Mouse (Mus musculus): ENCODE results near the gene Mrpl38. TPM values are rescaled to one million over a fixed set of nuclear protein-coding genes. Genes with fewer than 3 reads are reported as not detected.

Mrpl38 gene
- polyA plus RNA-seq (2014; fragmentation: Nextera tagmentation; extraction: Ambion mirVana): 101 and 102 TPM in 2 replicates

DNA sequence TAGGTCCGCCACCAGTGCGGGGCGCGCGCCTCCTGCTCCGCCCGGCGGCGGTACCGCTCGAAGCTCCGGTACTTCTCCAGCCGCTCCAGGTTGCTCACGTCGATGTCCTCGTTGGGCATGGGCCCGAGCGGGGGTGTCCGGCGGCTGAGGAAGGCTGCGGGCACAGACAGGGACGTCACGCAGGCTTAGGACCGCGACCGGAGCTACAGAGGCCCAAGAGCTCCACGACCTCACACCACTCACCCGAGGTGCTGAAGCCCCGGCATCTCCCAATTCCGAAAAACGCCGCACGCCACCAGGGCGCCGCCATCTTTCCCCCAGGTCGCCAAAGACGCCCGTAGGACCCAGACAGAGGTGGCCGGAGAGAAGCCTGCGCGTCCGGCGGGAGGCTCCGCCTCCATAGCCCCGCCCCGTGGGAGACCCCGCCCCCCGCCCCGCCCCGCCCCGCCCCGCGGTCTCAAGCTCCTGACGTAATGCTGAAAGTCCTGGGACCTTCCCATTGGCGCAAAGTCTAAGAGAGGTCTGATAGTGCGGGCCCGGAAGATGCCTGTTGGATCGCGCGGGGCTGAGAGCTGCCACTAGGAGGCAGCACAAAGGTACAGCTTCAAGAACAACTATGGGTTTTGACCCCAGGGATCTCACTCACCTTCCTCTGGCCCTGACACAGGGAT is at the start of gene Mrpl38:
TSS of gene Mrpl38 (minus strand) at position 401 of the 671 bp plus-strand sequence.
- peak within 1 kb of the TSS; percentile 61 for H3K4me2 ChIP-seq (ENCODE audit: low read depth, low read length)
- peak within 1 kb of the TSS; percentile 70 for H3K4me3 ChIP-seq (ENCODE audit: low read depth, low read length)
- ATAC-seq (replicated peaks; ENCODE audit: insufficient number of reproducible peaks, low FRiP score, low TSS enrichment, low read depth) (peak; percentile 93), DNase-seq (ENCODE audit: low spot score) (peak; percentile 96)
- H3K27me3 ChIP-seq (ENCODE audit: control insufficient read depth, insufficient read depth, low read length): no peaks in the 10 kb centered on the region
- H3K9ac ChIP-seq (replicated peaks; ENCODE audit: low read length): peak within 1 kb of the TSS; percentile 67
- under 1% methylated on average over 60 of the region's 60 CpGs for WGBS
- H3K9me3 ChIP-seq (replicated peaks; ENCODE audit: control insufficient read depth, low read length): no peaks in the 10 kb centered on the region
- H3K27ac ChIP-seq (replicated peaks; ENCODE audit: low read depth, low read length): 0 out of 2 replicates have a peak within 1 kb of the TSS, but pooled peaks have one; percentile 7
- H3K36me3 ChIP-seq (replicated peaks; ENCODE audit: control insufficient read depth, insufficient read depth, low read depth, low read length): peaks cover 5% of the 10 kb centered on the region
- no peaks in the 10 kb centered on the region for H3K4me1 ChIP-seq (ENCODE audit: control insufficient read depth, insufficient read depth, low read length)

DNA sequence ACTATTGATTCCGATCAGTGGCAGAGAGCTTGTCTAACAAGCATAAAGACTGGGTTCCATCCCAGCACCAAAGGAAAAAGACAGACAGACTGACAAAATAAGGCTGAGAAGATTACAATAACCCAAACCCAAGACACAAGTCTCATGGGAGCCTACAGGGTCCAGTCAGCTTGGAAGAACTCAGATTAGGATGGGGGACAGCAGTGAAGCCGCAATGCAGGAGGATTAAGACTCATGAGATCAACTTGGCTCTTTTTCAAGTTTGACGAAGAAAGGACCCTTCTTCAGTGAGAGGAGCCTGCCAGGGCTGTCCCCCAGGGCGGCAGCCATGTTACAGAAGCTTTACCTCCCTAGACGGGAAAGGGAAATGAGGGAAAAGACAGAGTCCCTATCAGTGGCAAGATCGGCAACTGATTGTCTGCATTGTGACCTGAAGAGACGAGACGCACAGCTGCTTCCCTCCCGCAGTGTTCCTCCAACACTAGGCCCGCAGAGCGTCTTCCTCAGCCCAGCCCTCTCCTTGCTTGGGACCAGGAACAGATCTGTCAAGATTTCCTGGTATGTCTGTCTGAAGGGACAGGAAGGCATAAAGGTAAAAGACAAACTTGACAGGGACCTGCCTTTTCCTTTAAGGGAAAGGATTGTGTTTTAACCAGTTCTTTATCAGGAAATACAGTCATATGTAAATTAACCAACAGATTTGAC is 48.7 kb upstream of the Mrpl38 start:
- DNase-seq (ENCODE audit: low spot score): no peak
- Histone ChIP-seq H3K27me3 (ENCODE audit: control insufficient read depth, insufficient read depth, low read length) (no peaks in the 10 kb centered on the region), H3K9me3 (replicated peaks; ENCODE audit: control insufficient read depth, low read length) (no peaks in the 10 kb centered on the region), H3K36me3 (replicated peaks; ENCODE audit: control insufficient read depth, insufficient read depth, low read depth, low read length) (no peaks in the 10 kb centered on the region; the same call in 1 of the 2 replicates), H3K27ac (replicated peaks; ENCODE audit: low read depth, low read length) (no peak overlapping the region), H3K4me1 (ENCODE audit: control insufficient read depth, insufficient read depth, low read length) (no peaks in the 10 kb centered on the region), H3K9ac (replicated peaks; ENCODE audit: low read length) (no peak overlapping the region), H3K4me2 (ENCODE audit: low read depth, low read length) (no peak overlapping the region), H3K4me3 (ENCODE audit: low read depth, low read length) (no peak overlapping the region)
- ATAC-seq (replicated peaks; ENCODE audit: insufficient number of reproducible peaks, low FRiP score, low TSS enrichment, low read depth): no peak
- WGBS: 50% methylated on average over 11 of the region's 11 CpGs

DNA sequence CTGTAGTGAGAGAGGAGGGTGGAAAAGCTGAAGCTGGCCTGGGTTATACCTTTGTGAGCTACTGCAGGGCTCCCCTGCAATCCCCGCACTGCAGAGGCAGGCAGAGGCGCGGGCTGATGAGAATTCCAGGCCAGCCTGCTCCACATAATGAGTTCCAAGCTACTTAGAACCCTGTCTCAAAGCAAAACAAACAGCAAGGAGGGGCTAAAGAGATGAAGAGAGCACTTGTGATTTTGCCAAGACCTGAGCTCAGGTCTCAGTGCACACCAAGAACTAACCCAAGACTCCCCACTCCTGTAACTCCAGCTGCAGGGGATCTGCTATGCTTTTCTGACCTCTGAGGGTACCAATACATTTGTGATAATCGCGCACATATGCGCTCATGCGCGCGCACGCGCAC is 47.7 kb upstream of the Mrpl38 start:
- Histone ChIP-seq H3K9me3 (replicated peaks; ENCODE audit: control insufficient read depth, low read length) (no peaks in the 10 kb centered on the region), H3K4me2 (ENCODE audit: low read depth, low read length) (no peak overlapping the region), H3K4me3 (ENCODE audit: low read depth, low read length) (no peak overlapping the region), H3K27me3 (ENCODE audit: control insufficient read depth, insufficient read depth, low read length) (no peaks in the 10 kb centered on the region), H3K9ac (replicated peaks; ENCODE audit: low read length) (no peak overlapping the region), H3K36me3 (replicated peaks; ENCODE audit: control insufficient read depth, insufficient read depth, low read depth, low read length) (no peaks in the 10 kb centered on the region; the same call in 1 of the 2 replicates), H3K4me1 (ENCODE audit: control insufficient read depth, insufficient read depth, low read length) (no peaks in the 10 kb centered on the region), H3K27ac (replicated peaks; ENCODE audit: low read depth, low read length) (peak overlapping the region; percentile 67; the same call in 1 of the 2 replicates)
- peak; percentile 48 for DNase-seq (ENCODE audit: low spot score)
- WGBS: 74% methylated on average over 11 of the region's 11 CpGs
- ATAC-seq (replicated peaks; ENCODE audit: insufficient number of reproducible peaks, low FRiP score, low TSS enrichment, low read depth): no peak; the same call in 1 of the 2 replicates

GRCm38 (mm10) chr11:116185836-116186235 is 47.2 kb upstream of the Mrpl38 start:
- Histone ChIP-seq H3K36me3 (replicated peaks; ENCODE audit: control insufficient read depth, insufficient read depth, low read depth, low read length) (no peaks in the 10 kb centered on the region; the same call in 1 of the 2 replicates), H3K4me3 (ENCODE audit: low read depth, low read length) (no peak overlapping the region), H3K9me3 (replicated peaks; ENCODE audit: control insufficient read depth, low read length) (no peaks in the 10 kb centered on the region), H3K9ac (replicated peaks; ENCODE audit: low read length) (no peak overlapping the region), H3K27me3 (ENCODE audit: control insufficient read depth, insufficient read depth, low read length) (no peaks in the 10 kb centered on the region), H3K4me1 (ENCODE audit: control insufficient read depth, insufficient read depth, low read length) (no peaks in the 10 kb centered on the region), H3K4me2 (ENCODE audit: low read depth, low read length) (no peak overlapping the region), H3K27ac (replicated peaks; ENCODE audit: low read depth, low read length) (peak overlapping the region; percentile 67; the same call in 1 of the 2 replicates)
- WGBS: 83% methylated on average over 3 of the region's 3 CpGs
- no peak for ATAC-seq (replicated peaks; ENCODE audit: insufficient number of reproducible peaks, low FRiP score, low TSS enrichment, low read depth)
- DNase-seq (ENCODE audit: low spot score): no peak

- 90% methylated on average over 20 of the region's 20 CpGs for WGBS
- no peak overlapping the region for H3K9ac ChIP-seq (replicated peaks; ENCODE audit: low read length)
Measured at GRCm38 (mm10) chr11:116178411-116179121, 39.9 kb upstream of the Mrpl38 start.

GRCm38 (mm10) chr11:116176010-116176409 is 37.3 kb upstream of the Mrpl38 start:
- H3K4me2 ChIP-seq (ENCODE audit: low read depth, low read length): no peak overlapping the region
- H3K36me3 ChIP-seq (replicated peaks; ENCODE audit: control insufficient read depth, insufficient read depth, low read depth, low read length): no peaks in the 10 kb centered on the region; the same call in none of the 2 replicates
- no peaks in the 10 kb centered on the region for H3K9me3 ChIP-seq (replicated peaks; ENCODE audit: control insufficient read depth, low read length)
- WGBS: 87% methylated on average over 7 of the region's 7 CpGs
- H3K27me3 ChIP-seq (ENCODE audit: control insufficient read depth, insufficient read depth, low read length): no peaks in the 10 kb centered on the region
- no peak overlapping the region for H3K4me3 ChIP-seq (ENCODE audit: low read depth, low read length)
- DNase-seq (ENCODE audit: low spot score): no peak
- H3K9ac ChIP-seq (replicated peaks; ENCODE audit: low read length): no peak overlapping the region
- H3K27ac ChIP-seq (replicated peaks; ENCODE audit: low read depth, low read length): no peak overlapping the region
- no peaks in the 10 kb centered on the region for H3K4me1 ChIP-seq (ENCODE audit: control insufficient read depth, insufficient read depth, low read length)
- no peak for ATAC-seq (replicated peaks; ENCODE audit: insufficient number of reproducible peaks, low FRiP score, low TSS enrichment, low read depth)

More at GRCm38 (mm10) chr11:116178411-116179121, 39.9 kb upstream of the Mrpl38 start:
- ATAC-seq (replicated peaks; ENCODE audit: insufficient number of reproducible peaks, low FRiP score, low TSS enrichment, low read depth) (no peak), DNase-seq (ENCODE audit: low spot score) (no peak)
- Histone ChIP-seq H3K36me3 (replicated peaks; ENCODE audit: control insufficient read depth, insufficient read depth, low read depth, low read length) (no peaks in the 10 kb centered on the region; the same call in none of the 2 replicates), H3K4me2 (ENCODE audit: low read depth, low read length) (no peak overlapping the region), H3K27me3 (ENCODE audit: control insufficient read depth, insufficient read depth, low read length) (no peaks in the 10 kb centered on the region), H3K27ac (replicated peaks; ENCODE audit: low read depth, low read length) (no peak overlapping the region), H3K9me3 (replicated peaks; ENCODE audit: control insufficient read depth, low read length) (no peaks in the 10 kb centered on the region), H3K4me1 (ENCODE audit: control insufficient read depth, insufficient read depth, low read length) (no peaks in the 10 kb centered on the region), H3K4me3 (ENCODE audit: low read depth, low read length) (no peak overlapping the region)

DNA sequence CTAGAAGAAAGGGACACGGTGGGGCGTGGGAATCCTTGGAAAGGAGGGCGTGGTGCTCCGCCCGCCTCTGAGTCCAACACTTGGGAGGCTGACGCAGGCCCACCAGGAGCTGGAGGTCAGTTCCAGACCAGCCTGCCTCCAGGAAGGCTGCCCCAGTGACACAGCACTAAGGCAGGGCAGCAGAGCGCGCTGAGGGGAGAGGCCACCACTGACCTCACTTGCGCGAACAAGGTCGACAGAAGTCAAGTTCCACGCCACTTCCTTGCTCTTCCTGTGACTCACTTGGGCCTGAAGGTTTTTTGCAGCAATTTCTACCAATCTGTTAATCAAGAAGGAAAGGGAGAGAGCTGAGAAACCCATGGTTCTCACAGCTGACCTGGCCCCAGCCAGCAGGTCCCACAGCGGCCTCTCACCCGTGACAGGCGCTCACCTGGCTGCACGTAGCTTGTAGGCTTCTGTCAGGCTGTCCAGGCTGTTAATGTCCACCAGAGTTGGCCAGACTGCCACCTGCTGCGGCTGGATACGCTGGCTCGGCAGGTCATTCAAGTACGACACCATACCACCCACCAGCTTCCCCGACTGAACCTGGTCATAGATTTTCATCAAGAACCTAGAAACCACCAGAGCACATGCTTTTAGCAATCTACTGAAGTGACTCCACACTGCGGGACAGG is 36.2 kb upstream of the Mrpl38 start:
- no peaks in the 10 kb centered on the region; the same call in none of the 2 replicates for H3K36me3 ChIP-seq (replicated peaks; ENCODE audit: control insufficient read depth, insufficient read depth, low read depth, low read length)
- H3K4me3 ChIP-seq (ENCODE audit: low read depth, low read length): no peak overlapping the region
- no peak overlapping the region for H3K27ac ChIP-seq (replicated peaks; ENCODE audit: low read depth, low read length)
- no peaks in the 10 kb centered on the region for H3K27me3 ChIP-seq (ENCODE audit: control insufficient read depth, insufficient read depth, low read length)
- H3K4me2 ChIP-seq (ENCODE audit: low read depth, low read length): no peak overlapping the region
- no peak overlapping the region for H3K9ac ChIP-seq (replicated peaks; ENCODE audit: low read length)
- DNase-seq (ENCODE audit: low spot score): no peak
- no peaks in the 10 kb centered on the region for H3K4me1 ChIP-seq (ENCODE audit: control insufficient read depth, insufficient read depth, low read length)
- no peak for ATAC-seq (replicated peaks; ENCODE audit: insufficient number of reproducible peaks, low FRiP score, low TSS enrichment, low read depth)
- H3K9me3 ChIP-seq (replicated peaks; ENCODE audit: control insufficient read depth, low read length): no peaks in the 10 kb centered on the region
- WGBS: 88% methylated on average over 22 of the region's 22 CpGs

All from embryonic facial prominence, embryonic 11.5 days (tissue).